Mouse (Mus musculus): ENCODE results near the gene Mroh2a. TPM values are rescaled to one million over a fixed set of nuclear protein-coding genes. Genes with fewer than 3 reads are reported as not detected.

Gene Mroh2a
- total and polyA plus RNA-seq, 2 experiments from 2014 or later, result 0.35 TPM; not detected in 1

GRCm38 (mm10) chr1:88225741-88226140 is 1.0 kb upstream of the Mroh2a start:
- Histone ChIP-seq H3K27me3 (ENCODE audit: insufficient read depth, low read length) (no peaks in the 10 kb centered on the region), H3K4me2 (ENCODE audit: low read depth) (no peak overlapping the region), H3K4me1 (ENCODE audit: insufficient read depth) (no peaks in the 10 kb centered on the region), H3K27ac (ENCODE audit: low read depth, low read length) (no peak overlapping the region), H3K4me3 (ENCODE audit: low read depth, low read length) (no peak overlapping the region), H3K9me3 (ENCODE audit: low read length) (peaks cover 59% of the 10 kb centered on the region), H3K9ac (no peak overlapping the region), H3K36me3 (ENCODE audit: insufficient read depth) (no peaks in the 10 kb centered on the region)
- no peak for ATAC-seq
- no peak for TF ChIP-seq CTCF (IDR thresholded peaks at IDR 0.05; ENCODE audit: low read depth)
- no peak for DNase-seq

GRCm38 (mm10) chr1:88227482-88227881 is 696 bp downstream of the Mroh2a start:
- ATAC-seq, result no peak

GRCm38 (mm10) chr1:88228121-88228520 is 1.3 kb downstream of the Mroh2a start:
- Histone ChIP-seq H3K9ac (no peak overlapping the region), H3K36me3 (ENCODE audit: insufficient read depth) (no peaks in the 10 kb centered on the region), H3K4me1 (ENCODE audit: insufficient read depth) (no peaks in the 10 kb centered on the region), H3K4me3 (ENCODE audit: low read depth, low read length) (no peak overlapping the region), H3K27ac (ENCODE audit: low read depth, low read length) (no peak overlapping the region), H3K27me3 (ENCODE audit: insufficient read depth, low read length) (no peaks in the 10 kb centered on the region), H3K4me2 (ENCODE audit: low read depth) (no peak overlapping the region), H3K9me3 (ENCODE audit: low read length) (peaks cover 79% of the 10 kb centered on the region)
- ATAC-seq, result no peak
- no peak for DNase-seq
- 72% methylated on average over 7 of the region's 7 CpGs for WGBS
- no peak for TF ChIP-seq CTCF (IDR thresholded peaks at IDR 0.05; ENCODE audit: low read depth)

More at GRCm38 (mm10) chr1:88227482-88227881, 696 bp downstream of the Mroh2a start:
- no peak overlapping the region for H3K9ac ChIP-seq
- no peaks in the 10 kb centered on the region for H3K4me1 ChIP-seq (ENCODE audit: insufficient read depth)
- no peak for TF ChIP-seq CTCF (IDR thresholded peaks at IDR 0.05; ENCODE audit: low read depth)
- no peaks in the 10 kb centered on the region for H3K36me3 ChIP-seq (ENCODE audit: insufficient read depth)
- no peaks in the 10 kb centered on the region for H3K27me3 ChIP-seq (ENCODE audit: insufficient read depth, low read length)
- peaks cover 72% of the 10 kb centered on the region for H3K9me3 ChIP-seq (ENCODE audit: low read length)
- DNase-seq, result no peak
- no peak overlapping the region for H3K4me2 ChIP-seq (ENCODE audit: low read depth)
- WGBS, result 60% methylated on average over 2 of the region's 2 CpGs
- H3K4me3 ChIP-seq (ENCODE audit: low read depth, low read length), result no peak overlapping the region
- H3K27ac ChIP-seq (ENCODE audit: low read depth, low read length), result no peak overlapping the region

- H3K4me1 ChIP-seq (ENCODE audit: insufficient read depth), result no peaks in the 10 kb centered on the region
- no peak for TF ChIP-seq CTCF (IDR thresholded peaks at IDR 0.05; ENCODE audit: low read depth)
- H3K27me3 ChIP-seq (ENCODE audit: insufficient read depth, low read length), result no peaks in the 10 kb centered on the region
- WGBS, result 80% methylated on average over 3 of the region's 3 CpGs
- H3K4me3 ChIP-seq (ENCODE audit: low read depth, low read length), result no peak overlapping the region
- H3K9me3 ChIP-seq (ENCODE audit: low read length), result peaks cover 93% of the 10 kb centered on the region
- no peak for ATAC-seq
- no peaks in the 10 kb centered on the region for H3K36me3 ChIP-seq (ENCODE audit: insufficient read depth)
- no peak overlapping the region for H3K9ac ChIP-seq
- H3K27ac ChIP-seq (ENCODE audit: low read depth, low read length), result no peak overlapping the region
- H3K4me2 ChIP-seq (ENCODE audit: low read depth), result no peak overlapping the region
- DNase-seq, result no peak
Measured at GRCm38 (mm10) chr1:88229566-88229965, 2.8 kb downstream of the Mroh2a start.

GRCm38 (mm10) chr1:88229986-88230385 is 3.2 kb downstream of the Mroh2a start:
- TF ChIP-seq CTCF (IDR thresholded peaks at IDR 0.05; ENCODE audit: low read depth), result no peak
- Histone ChIP-seq H3K27ac (ENCODE audit: low read depth, low read length) (no peak overlapping the region), H3K4me1 (ENCODE audit: insufficient read depth) (no peaks in the 10 kb centered on the region), H3K4me2 (ENCODE audit: low read depth) (no peak overlapping the region), H3K27me3 (ENCODE audit: insufficient read depth, low read length) (no peaks in the 10 kb centered on the region), H3K36me3 (ENCODE audit: insufficient read depth) (no peaks in the 10 kb centered on the region), H3K4me3 (ENCODE audit: low read depth, low read length) (no peak overlapping the region), H3K9me3 (ENCODE audit: low read length) (peaks cover 97% of the 10 kb centered on the region), H3K9ac (no peak overlapping the region)
- ATAC-seq (no peak), DNase-seq (no peak)
- 88% methylated on average over 5 of the region's 5 CpGs for WGBS

- H3K36me3 ChIP-seq (ENCODE audit: insufficient read depth), result no peaks in the 10 kb centered on the region
- H3K27ac ChIP-seq (ENCODE audit: low read depth, low read length), result no peak overlapping the region
- no peak for DNase-seq
- no peak overlapping the region for H3K4me3 ChIP-seq (ENCODE audit: low read depth, low read length)
- WGBS, result 74% methylated on average over 7 of the region's 7 CpGs
- TF ChIP-seq CTCF (IDR thresholded peaks at IDR 0.05; ENCODE audit: low read depth), result no peak
- ATAC-seq, result no peak
- H3K9ac ChIP-seq, result no peak overlapping the region
- H3K9me3 ChIP-seq (ENCODE audit: low read length), result peaks cover 100% of the 10 kb centered on the region
- no peak overlapping the region for H3K4me2 ChIP-seq (ENCODE audit: low read depth)
- no peaks in the 10 kb centered on the region for H3K4me1 ChIP-seq (ENCODE audit: insufficient read depth)
- no peaks in the 10 kb centered on the region for H3K27me3 ChIP-seq (ENCODE audit: insufficient read depth, low read length)
Measured at GRCm38 (mm10) chr1:88230421-88230820, 3.6 kb downstream of the Mroh2a start.

GRCm38 (mm10) chr1:88230981-88231802 is 4.4 kb downstream of the Mroh2a start:
- H3K4me3 ChIP-seq (ENCODE audit: low read depth, low read length), result no peak overlapping the region
- H3K9me3 ChIP-seq (ENCODE audit: low read length), result peaks cover 100% of the 10 kb centered on the region
- H3K27ac ChIP-seq (ENCODE audit: low read depth, low read length), result no peak overlapping the region
- no peaks in the 10 kb centered on the region for H3K27me3 ChIP-seq (ENCODE audit: insufficient read depth, low read length)
- no peak for ATAC-seq
- H3K4me2 ChIP-seq (ENCODE audit: low read depth), result no peak overlapping the region
- no peaks in the 10 kb centered on the region for H3K4me1 ChIP-seq (ENCODE audit: insufficient read depth)
- no peak overlapping the region for H3K9ac ChIP-seq
- no peaks in the 10 kb centered on the region for H3K36me3 ChIP-seq (ENCODE audit: insufficient read depth)
- no peak for TF ChIP-seq CTCF (IDR thresholded peaks at IDR 0.05; ENCODE audit: low read depth)
- DNase-seq, result no peak
- WGBS, result 80% methylated on average over 6 of the region's 6 CpGs
